Mouse (Mus musculus) testis, postnatal 14 days (tissue): ENCODE results near the gene Nek10.
"Not testable (repeated sequence)": the region's sequence is repeated elsewhere in the genome, so short reads cannot be mapped to it uniquely, and the experiment has no call there.

Experiments
- DNase-seq: peaks from one replicate; pipeline ENCODE4 v3.0.0; 2021; ENCODE audit warnings: low spot score

Gene Nek10

GRCm38 (mm10) chr14:14870463-14870862, 67.2 kb downstream of the Nek10 start:
- no peak for DNase-seq

- DNase-seq, result no peak
Measured at GRCm38 (mm10) chr14:14871121-14871520, 67.9 kb downstream of the Nek10 start.

- DNase-seq, result no peak
Measured at GRCm38 (mm10) chr14:14871700-14872099, 68.5 kb downstream of the Nek10 start.

GRCm38 (mm10) chr14:14893932-14894652, 90.9 kb downstream of the Nek10 start:
- no peak for DNase-seq

- no peak for DNase-seq
Measured at GRCm38 (mm10) chr14:14894776-14895175, 91.6 kb downstream of the Nek10 start.

DNA sequence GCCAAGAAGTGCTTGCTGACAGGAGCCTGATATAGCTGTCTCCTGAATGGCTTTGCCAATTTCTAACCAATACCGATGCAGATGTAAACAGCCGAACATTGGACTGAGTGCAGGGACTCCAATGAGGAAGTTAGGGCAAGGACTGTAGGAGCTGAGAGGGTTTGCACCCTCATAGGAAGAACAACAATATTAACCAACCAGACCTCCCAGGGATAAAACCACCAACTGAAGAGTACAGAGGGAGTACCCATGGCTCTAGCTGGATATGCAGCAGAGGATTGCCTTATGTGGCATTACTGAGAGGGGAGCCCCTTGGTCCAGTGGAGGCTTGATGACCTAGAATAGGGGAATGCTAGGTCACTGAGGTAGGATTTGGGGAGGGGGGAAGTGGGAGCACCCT, 92.1 kb downstream of the Nek10 start:
- no peak for DNase-seq

DNA sequence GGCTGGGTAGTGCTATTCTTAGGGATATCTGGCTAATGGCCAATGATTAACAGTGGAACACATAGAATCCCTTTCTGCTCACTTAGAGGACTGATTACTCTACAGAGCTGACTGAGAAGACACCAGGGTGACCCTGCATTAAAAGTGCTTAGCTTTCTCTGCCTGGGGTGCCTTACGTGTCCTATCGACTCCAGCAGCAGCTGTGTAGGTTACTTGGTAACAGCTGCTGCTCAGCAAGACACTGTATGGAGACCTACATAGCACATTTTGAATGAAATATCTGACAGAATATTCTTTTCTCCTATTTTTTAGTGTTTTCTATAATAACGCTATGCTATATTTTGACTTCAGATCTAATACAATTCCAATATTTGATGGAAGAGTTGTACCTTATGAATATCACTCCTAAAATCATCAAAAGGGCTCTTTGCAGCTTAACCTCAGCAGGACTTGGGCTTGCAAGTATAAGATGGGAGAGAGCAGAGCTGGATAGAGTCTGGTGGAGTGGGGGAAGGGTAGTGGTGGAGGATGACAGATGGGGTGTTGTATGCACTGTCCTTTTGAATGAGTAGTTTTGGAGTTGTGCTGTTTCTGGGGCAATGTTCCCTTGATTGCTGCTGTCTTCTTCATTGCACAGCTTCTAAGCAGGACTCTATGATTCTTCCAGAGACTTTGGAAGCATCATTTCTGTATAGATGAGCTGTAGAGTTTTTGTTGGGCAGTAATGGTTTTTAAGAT, 93.4 kb downstream of the Nek10 start:
- DNase-seq, result no peak

- DNase-seq, result peak; percentile 9
Measured at GRCm38 (mm10) chr14:14904750-14905529, 101.7 kb downstream of the Nek10 start.

DNA sequence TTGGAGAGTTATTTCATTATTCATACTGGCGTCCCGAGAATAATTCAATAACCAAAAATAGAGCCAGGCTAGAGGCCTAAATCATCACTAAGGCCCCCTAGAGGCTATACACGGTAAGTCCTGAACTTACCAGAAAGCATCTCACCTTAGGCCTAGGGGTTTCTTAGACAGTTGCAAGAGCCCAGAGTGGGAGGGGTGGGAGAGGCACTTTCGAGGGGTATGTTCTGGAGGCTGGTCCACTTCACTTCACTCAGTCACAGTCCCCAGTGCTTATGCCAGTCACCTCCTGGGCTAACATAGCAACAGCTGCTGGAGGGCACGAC, 102.3 kb downstream of the Nek10 start:
- DNase-seq, result no peak

- no peak for DNase-seq
Measured at GRCm38 (mm10) chr14:14925615-14926014, 122.4 kb downstream of the Nek10 start.

DNA sequence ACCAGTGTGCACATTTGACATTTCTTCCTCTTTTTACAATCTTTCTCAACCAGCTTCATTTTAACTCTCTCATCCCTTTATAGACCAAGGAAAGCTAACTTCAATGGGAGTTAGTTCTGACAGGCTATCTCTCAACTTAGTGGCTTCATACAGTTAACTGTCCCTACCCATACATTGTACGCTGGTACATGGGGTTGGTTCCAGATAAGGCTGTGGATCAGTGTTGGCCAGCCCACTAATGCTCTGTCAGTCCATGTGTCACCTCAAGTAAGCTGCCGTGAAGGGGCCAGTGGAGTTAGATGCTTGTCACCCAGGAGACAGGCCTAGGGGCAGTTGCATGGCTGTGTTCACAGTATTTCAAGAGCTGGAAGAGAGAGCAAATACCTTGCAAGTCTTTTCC, 124.3 kb downstream of the Nek10 start:
- DNase-seq, result no peak

GRCm38 (mm10) chr14:14934977-14935376, 131.8 kb downstream of the Nek10 start:
- DNase-seq, result no peak

DNA sequence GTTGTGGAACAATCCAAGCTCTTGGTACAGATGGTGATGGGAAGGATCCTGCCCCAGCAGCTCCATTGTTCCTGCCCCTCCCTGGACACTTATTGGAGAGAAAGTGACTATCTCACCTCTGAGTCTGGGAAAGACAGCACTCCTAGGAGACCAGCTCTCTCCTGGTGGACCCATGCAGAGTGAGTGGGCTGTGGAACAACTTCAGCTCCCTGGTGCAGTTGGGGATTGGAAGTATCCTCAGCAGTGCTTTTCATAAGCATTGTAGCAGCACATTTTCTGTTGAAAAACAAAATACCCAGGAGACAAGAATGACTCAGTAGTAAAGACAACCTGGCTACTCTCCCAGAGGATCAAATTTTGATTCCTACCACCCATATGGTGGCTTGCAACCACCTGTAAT, 142.7 kb downstream of the Nek10 start:
- no peak for DNase-seq

- no peak for DNase-seq
Measured at GRCm38 (mm10) chr14:14949023-14949422, 145.8 kb downstream of the Nek10 start.

GRCm38 (mm10) chr14:14951808-14952207, 148.6 kb downstream of the Nek10 start:
- DNase-seq, result no peak

DNA sequence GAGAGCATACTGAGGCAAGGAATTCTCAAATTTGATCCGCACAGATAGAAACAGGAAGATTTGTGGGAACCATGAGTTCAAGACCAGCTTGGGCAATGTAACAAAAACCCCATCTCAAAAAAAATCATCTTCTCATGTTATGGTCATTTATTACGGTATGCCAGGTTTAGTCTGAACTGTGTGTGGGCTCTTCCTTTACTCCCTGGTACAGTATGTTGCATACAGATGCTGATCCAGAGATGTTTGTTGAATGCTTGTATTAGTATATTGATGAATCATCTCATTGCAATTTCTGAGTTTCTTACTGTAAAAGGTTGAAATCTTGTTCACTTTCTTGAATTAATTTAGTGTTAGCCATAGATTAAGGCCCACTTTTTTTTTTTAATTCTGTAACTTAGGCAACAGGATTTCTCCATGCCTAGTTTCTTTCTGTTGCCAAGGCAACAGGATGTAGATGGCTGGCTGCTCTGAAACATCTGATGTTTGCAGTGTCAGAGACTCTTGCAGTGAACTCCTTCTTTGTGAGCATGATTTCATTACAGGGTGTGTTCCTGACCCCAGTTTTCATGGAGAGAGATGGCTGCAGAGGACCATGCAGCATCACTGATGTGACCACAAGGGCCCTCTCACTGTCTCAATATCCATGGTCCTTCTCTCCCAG, 156.7 kb downstream of the Nek10 start:
- no peak for DNase-seq

DNA sequence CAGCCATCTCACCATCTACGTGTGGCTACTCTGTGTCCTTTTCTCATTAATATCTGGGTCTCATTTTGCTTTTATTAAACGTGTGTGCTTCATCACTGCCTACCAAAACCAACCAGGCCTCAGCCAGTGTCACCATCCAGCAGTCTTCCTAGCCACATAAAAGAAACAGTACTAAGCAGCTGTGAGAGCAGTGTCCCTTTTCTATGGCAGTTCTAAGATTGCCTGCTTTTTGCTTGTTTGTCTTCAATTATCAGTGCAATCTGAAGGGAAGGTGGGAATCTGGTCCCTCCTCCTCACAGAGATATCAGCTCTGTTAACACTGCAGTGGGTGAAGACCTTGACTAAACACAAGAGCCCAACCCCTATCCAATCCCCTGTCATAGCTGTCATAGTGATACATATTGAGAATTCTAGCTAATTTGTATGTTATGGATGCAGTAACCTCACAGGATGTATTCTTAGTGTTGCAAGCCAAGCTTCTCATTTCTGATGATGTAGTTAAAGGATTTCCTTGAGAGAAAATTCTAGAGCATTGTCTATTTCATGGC, 157.3 kb downstream of the Nek10 start:
- DNase-seq, result no peak

GRCm38 (mm10) chr14:14970633-14971032, 167.4 kb downstream of the Nek10 start:
- no peak for DNase-seq

DNA sequence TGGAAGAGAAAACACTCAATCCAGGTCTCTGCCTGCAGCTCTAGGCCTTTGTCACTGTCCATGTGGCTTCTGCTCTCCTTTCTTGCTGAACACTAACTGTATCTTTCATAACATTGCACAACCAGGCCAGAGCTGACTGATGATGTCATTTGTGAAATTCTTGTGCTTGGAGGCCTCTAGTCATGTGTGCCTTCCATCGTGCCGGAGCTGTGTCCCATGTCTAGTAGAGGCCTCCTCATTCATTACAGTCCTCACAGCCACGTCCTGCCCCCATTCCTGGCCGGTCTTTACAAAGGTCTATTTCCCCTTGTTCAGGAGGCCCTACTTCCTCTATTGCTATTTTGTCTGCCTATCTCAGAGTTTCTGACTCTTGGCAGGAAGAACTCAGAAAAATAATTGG, 167.8 kb downstream of the Nek10 start:
- no peak for DNase-seq

GRCm38 (mm10) chr14:14974156-14974555, 170.9 kb downstream of the Nek10 start:
- no peak for DNase-seq

- DNase-seq, result not testable (repeated sequence)
Measured at GRCm38 (mm10) chr14:14984106-14984505, 180.9 kb downstream of the Nek10 start.
